Mouse (Mus musculus): ENCODE measurements around the gene Elane. TPM values are rescaled to one million over a fixed set of nuclear protein-coding genes. Genes with fewer than 3 reads are reported as not detected.

Elane gene
- polyA plus RNA-seq, 1 experiment from 2014 or later: 12.1 TPM

- Histone ChIP-seq H3K9me3 (replicated peaks) (no peaks in the 10 kb centered on the region), H3K4me1 (peaks cover 86% of the 10 kb centered on the region), H3K36me3 (peaks cover 51% of the 10 kb centered on the region), H3K27me3 (replicated peaks) (no peaks in the 10 kb centered on the region), H3K9ac (no peak overlapping the region), H3K4me3 (no peak overlapping the region), H3K27ac (peak overlapping the region; percentile 88), H3K4me2 (peak overlapping the region; percentile 96)
- ATAC-seq: no peak
- WGBS (ENCODE audit: insufficient replicate concordance): 86% methylated on average over 18 of the region's 18 CpGs
These were observed 44.1 kb downstream of the Elane start for GRCm38 (mm10) chr10:79929967-79930825.

- peaks cover 57% of the 10 kb centered on the region for H3K36me3 ChIP-seq
- 0 out of 2 replicates have a peak overlapping the region, but pooled peaks have one; percentile 96 for H3K4me2 ChIP-seq
- ATAC-seq: no peak
- no peak overlapping the region for H3K9ac ChIP-seq
- no peaks in the 10 kb centered on the region for H3K9me3 ChIP-seq (replicated peaks)
- 84% methylated on average over 16 of the region's 16 CpGs for WGBS (ENCODE audit: insufficient replicate concordance)
- H3K27ac ChIP-seq: no peak overlapping the region
- no peaks in the 10 kb centered on the region for H3K27me3 ChIP-seq (replicated peaks)
- no peak overlapping the region for H3K4me3 ChIP-seq
- peaks cover 88% of the 10 kb centered on the region for H3K4me1 ChIP-seq
These were observed 44.8 kb downstream of the Elane start for GRCm38 (mm10) chr10:79930826-79931186.

GRCm38 (mm10) chr10:79931797-79932196 lies 45.8 kb downstream of the Elane start:
- WGBS (ENCODE audit: insufficient replicate concordance): 75% methylated on average over 9 of the region's 9 CpGs
- Histone ChIP-seq H3K4me3 (no peak overlapping the region), H3K9me3 (replicated peaks) (no peaks in the 10 kb centered on the region), H3K27ac (no peak overlapping the region), H3K9ac (no peak overlapping the region), H3K4me2 (0 out of 2 replicates have a peak overlapping the region, but pooled peaks have one; percentile 2), H3K36me3 (peaks cover 65% of the 10 kb centered on the region), H3K27me3 (replicated peaks) (no peaks in the 10 kb centered on the region), H3K4me1 (peaks cover 89% of the 10 kb centered on the region)
- ATAC-seq: no peak

- peaks cover 73% of the 10 kb centered on the region for H3K36me3 ChIP-seq
- no peak for ATAC-seq
- peak overlapping the region; percentile 18; the same call in 1 of the 2 replicates for H3K27ac ChIP-seq
- no peaks in the 10 kb centered on the region for H3K9me3 ChIP-seq (replicated peaks)
- peak overlapping the region; percentile 26; the same call in 1 of the 2 replicates for H3K4me2 ChIP-seq
- no peaks in the 10 kb centered on the region for H3K27me3 ChIP-seq (replicated peaks)
- H3K9ac ChIP-seq: no peak overlapping the region
- H3K4me1 ChIP-seq: peaks cover 98% of the 10 kb centered on the region
- no peak overlapping the region for H3K4me3 ChIP-seq
- WGBS (ENCODE audit: insufficient replicate concordance): 55% methylated on average over 8 of the region's 8 CpGs
These were observed 46.7 kb downstream of the Elane start for GRCm38 (mm10) chr10:79932736-79933135.

- Histone ChIP-seq H3K9ac (0 out of 2 replicates have a peak overlapping the region, but pooled peaks have one; percentile 4), H3K4me2 (0 out of 2 replicates have a peak overlapping the region, but pooled peaks have one; percentile 26)
- ATAC-seq: no peak
These were observed 47.2 kb downstream of the Elane start for GRCm38 (mm10) chr10:79933145-79933679.

GRCm38 (mm10) chr10:79933861-79934260 lies 47.8 kb downstream of the Elane start:
- Histone ChIP-seq H3K4me1 (peaks cover 98% of the 10 kb centered on the region), H3K27ac (0 out of 2 replicates have a peak overlapping the region, but pooled peaks have one; percentile 18), H3K9ac (0 out of 2 replicates have a peak overlapping the region, but pooled peaks have one; percentile 4), H3K27me3 (replicated peaks) (no peaks in the 10 kb centered on the region), H3K36me3 (peaks cover 82% of the 10 kb centered on the region), H3K4me3 (no peak overlapping the region), H3K9me3 (replicated peaks) (no peaks in the 10 kb centered on the region), H3K4me2 (0 out of 2 replicates have a peak overlapping the region, but pooled peaks have one; percentile 6)
- WGBS (ENCODE audit: insufficient replicate concordance): 72% methylated on average over 6 of the region's 6 CpGs
- ATAC-seq: no peak

More at GRCm38 (mm10) chr10:79933145-79933679, 47.2 kb downstream of the Elane start:
- WGBS (ENCODE audit: insufficient replicate concordance): 69% methylated on average over 9 of the region's 9 CpGs
- Histone ChIP-seq H3K27me3 (replicated peaks) (no peaks in the 10 kb centered on the region), H3K4me1 (peaks cover 98% of the 10 kb centered on the region), H3K27ac (0 out of 2 replicates have a peak overlapping the region, but pooled peaks have one; percentile 18), H3K4me3 (no peak overlapping the region), H3K9me3 (replicated peaks) (no peaks in the 10 kb centered on the region), H3K36me3 (peaks cover 78% of the 10 kb centered on the region)

GRCm38 (mm10) chr10:79934272-79934721 lies 48.2 kb downstream of the Elane start:
- WGBS (ENCODE audit: insufficient replicate concordance): 65% methylated on average over 13 of the region's 13 CpGs
- Histone ChIP-seq H3K4me3 (no peak overlapping the region), H3K27me3 (replicated peaks) (no peaks in the 10 kb centered on the region), H3K27ac (peak overlapping the region; percentile 29; the same call in 1 of the 2 replicates), H3K36me3 (peaks cover 83% of the 10 kb centered on the region), H3K9me3 (replicated peaks) (no peaks in the 10 kb centered on the region), H3K4me1 (peaks cover 98% of the 10 kb centered on the region), H3K9ac (no peak overlapping the region), H3K4me2 (peak overlapping the region; percentile 6; the same call in 1 of the 2 replicates)
- ATAC-seq: no peak

GRCm38 (mm10) chr10:79934794-79935569 lies 48.9 kb downstream of the Elane start:
- Histone ChIP-seq H3K9ac (no peak overlapping the region), H3K27me3 (replicated peaks) (no peaks in the 10 kb centered on the region), H3K27ac (0 out of 2 replicates have a peak overlapping the region, but pooled peaks have one; percentile 29), H3K36me3 (peaks cover 84% of the 10 kb centered on the region), H3K4me3 (no peak overlapping the region), H3K4me1 (peaks cover 98% of the 10 kb centered on the region), H3K4me2 (no peak overlapping the region), H3K9me3 (replicated peaks) (no peaks in the 10 kb centered on the region)
- WGBS (ENCODE audit: insufficient replicate concordance): 86% methylated on average over 16 of the region's 16 CpGs
- ATAC-seq: no peak

GRCm38 (mm10) chr10:79936284-79936910 lies 50.4 kb downstream of the Elane start:
- H3K9ac ChIP-seq: no peak overlapping the region
- peak overlapping the region; percentile 71 for H3K27ac ChIP-seq
- H3K27me3 ChIP-seq (replicated peaks): no peaks in the 10 kb centered on the region
- no peak for ATAC-seq
- no peak overlapping the region for H3K4me3 ChIP-seq
- 63% methylated on average over 10 of the region's 10 CpGs for WGBS (ENCODE audit: insufficient replicate concordance)
- H3K9me3 ChIP-seq (replicated peaks): no peaks in the 10 kb centered on the region
- H3K36me3 ChIP-seq: peaks cover 79% of the 10 kb centered on the region
- H3K4me1 ChIP-seq: peaks cover 92% of the 10 kb centered on the region
- H3K4me2 ChIP-seq: peak overlapping the region; percentile 9; the same call in 1 of the 2 replicates

- Histone ChIP-seq H3K36me3 (peaks cover 79% of the 10 kb centered on the region), H3K27ac (peak overlapping the region; percentile 71), H3K4me2 (peak overlapping the region; percentile 9), H3K27me3 (replicated peaks) (no peaks in the 10 kb centered on the region), H3K9ac (no peak overlapping the region), H3K4me1 (peaks cover 92% of the 10 kb centered on the region), H3K4me3 (no peak overlapping the region), H3K9me3 (replicated peaks) (no peaks in the 10 kb centered on the region)
- WGBS (ENCODE audit: insufficient replicate concordance): 72% methylated on average over 27 of the region's 27 CpGs
- 0 out of 2 replicates have a peak, but pooled peaks have one; percentile 5 for ATAC-seq
These were observed 50.9 kb downstream of the Elane start for GRCm38 (mm10) chr10:79936911-79937441.
